In the genomic region with DNA sequence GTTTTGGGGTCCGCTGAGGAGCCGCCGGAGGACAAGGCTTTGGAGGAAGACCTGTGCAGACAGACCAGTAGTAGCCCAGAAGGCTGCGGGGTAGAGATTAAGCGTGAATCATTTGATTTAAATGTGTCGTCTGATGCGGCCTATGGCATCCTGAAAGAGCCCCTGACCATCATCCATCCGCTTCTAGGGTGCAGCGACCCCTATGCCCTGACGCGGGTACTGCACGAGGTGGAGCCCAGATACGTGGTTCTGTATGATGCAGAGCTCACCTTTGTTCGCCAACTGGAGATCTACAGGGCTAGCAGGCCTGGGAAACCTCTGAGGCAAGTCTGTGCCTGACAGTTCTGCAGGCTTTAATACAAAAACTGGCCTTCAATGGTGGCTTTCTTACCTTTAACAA, we compare ENCODE assay signal across 8 mouse cellular contexts. TPM values are rescaled to one million over a fixed set of nuclear protein-coding genes. Genes with fewer than 3 reads are reported as not detected.
A peak's percentile ranks its signal among the peaks of the same experiment; 100 is the strongest.
DNase-seq lines count a peak whose midpoint lies in the region; ATAC-seq and TF ChIP-seq lines count a peak whose summit lies in the region.

No protein-coding gene starts in this region.

- H3K27ac ChIP-seq in intestine, embryonic 14.5 days (ENCODE audit: low read depth): no peak overlapping the region
- no peak overlapping the region for H3K27ac ChIP-seq in intestine, embryonic 16.5 days (ENCODE audit: low read length)
- no peak overlapping the region for H3K27ac ChIP-seq in midbrain, postnatal 0 days (ENCODE audit: low read depth, low read length)

- no peaks in the 10 kb centered on the region for H3K27me3 ChIP-seq in intestine, embryonic 14.5 days (replicated peaks; ENCODE audit: control insufficient read depth, insufficient read depth, low read length)
- H3K27me3 ChIP-seq in intestine, embryonic 16.5 days (replicated peaks; ENCODE audit: control insufficient read depth, insufficient read depth, low read length): no peaks in the 10 kb centered on the region
- no peaks in the 10 kb centered on the region for H3K27me3 ChIP-seq in midbrain, postnatal 0 days (ENCODE audit: insufficient read depth, low read length)

- H3K9ac ChIP-seq in intestine, embryonic 14.5 days (ENCODE audit: low read length): no peak overlapping the region
- no peak overlapping the region for H3K9ac ChIP-seq in intestine, embryonic 16.5 days (ENCODE audit: low read depth, low read length)
- no peak overlapping the region for H3K9ac ChIP-seq in midbrain, postnatal 0 days (replicated peaks; ENCODE audit: low read length, poor library complexity, severe bottlenecking)

- WGBS in intestine, embryonic 14.5 days: 46% methylated on average over 14 of the region's 14 CpGs
- 47% methylated on average over 14 of the region's 14 CpGs for WGBS in intestine, embryonic 16.5 days
- WGBS in midbrain, postnatal 0 days: 47% methylated on average over 14 of the region's 14 CpGs

- no peaks in the 10 kb centered on the region for H3K9me3 ChIP-seq in intestine, embryonic 14.5 days (ENCODE audit: control insufficient read depth, low read length)
- no peaks in the 10 kb centered on the region for H3K9me3 ChIP-seq in intestine, embryonic 16.5 days (ENCODE audit: control insufficient read depth, low read length)
- no peaks in the 10 kb centered on the region for H3K9me3 ChIP-seq in midbrain, postnatal 0 days (ENCODE audit: low read length)

- peak; percentile 78 for DNase-seq in intestine, embryonic 14.5 days (ENCODE audit: low spot score)
- peak; percentile 23 for DNase-seq in 3T3-L1 (ENCODE audit: low read depth, low spot score)
- peak; percentile 25 to 34 for DNase-seq in CD8-positive naive resting alpha-beta T cell, adult 2 months (ENCODE audit: low read depth in 2 of 2, low spot score in 2 of 2)
- DNase-seq in embryo, embryonic 9.5 days (ENCODE audit: extremely low spot score): peak; percentile 51
- DNase-seq in midbrain, postnatal 0 days (ENCODE audit: low spot score): no peak
- no peak for DNase-seq in gastrocnemius, adult 18-20 months (ENCODE audit: low spot score)

- no peak for ATAC-seq in intestine, embryonic 14.5 days (replicated peaks; ENCODE audit: low FRiP score, low TSS enrichment, low read depth)
- no peak for ATAC-seq in intestine, embryonic 16.5 days
- ATAC-seq in midbrain, postnatal 0 days (ENCODE audit: low FRiP score): no peak
- no peak for ATAC-seq in megakaryocyte, adult 5-6 weeks (ENCODE audit: poor library complexity, severe bottlenecking)

- H3K4me1 ChIP-seq in intestine, embryonic 14.5 days (replicated peaks; ENCODE audit: control insufficient read depth, insufficient read depth, low read length): no peaks in the 10 kb centered on the region
- H3K4me1 ChIP-seq in intestine, embryonic 16.5 days (ENCODE audit: control insufficient read depth, insufficient read depth, low read length): no peaks in the 10 kb centered on the region
- no peaks in the 10 kb centered on the region for H3K4me1 ChIP-seq in midbrain, postnatal 0 days (ENCODE audit: insufficient read depth, low read length)

- H3K4me2 ChIP-seq in intestine, embryonic 14.5 days (ENCODE audit: low read length): no peak overlapping the region
- H3K4me2 ChIP-seq in intestine, embryonic 16.5 days (ENCODE audit: low read depth, low read length): no peak overlapping the region
- H3K4me2 ChIP-seq in midbrain, postnatal 0 days (ENCODE audit: low read depth, low read length, poor library complexity, severe bottlenecking): no peak overlapping the region

- peaks cover 60% of the 10 kb centered on the region for H3K36me3 ChIP-seq in intestine, embryonic 14.5 days (ENCODE audit: control insufficient read depth, insufficient read depth, low read length)
- H3K36me3 ChIP-seq in intestine, embryonic 16.5 days (ENCODE audit: control insufficient read depth, insufficient read depth, low read length): peaks cover 12% of the 10 kb centered on the region
- peaks cover 51% of the 10 kb centered on the region for H3K36me3 ChIP-seq in midbrain, postnatal 0 days (ENCODE audit: insufficient read depth, low read length)

- peak; percentile 69 for TF ChIP-seq CTCF in midbrain, postnatal 0 days (IDR thresholded peaks at IDR 0.05)

- H3K4me3 ChIP-seq in intestine, embryonic 14.5 days (ENCODE audit: low read depth, low read length): no peak overlapping the region
- no peak overlapping the region for H3K4me3 ChIP-seq in intestine, embryonic 16.5 days (ENCODE audit: low read length)
- no peak overlapping the region for H3K4me3 ChIP-seq in midbrain, postnatal 0 days (ENCODE audit: low read depth, low read length)

RNA-seq across cellular contexts. Expression of a gene that starts 20.9 kb away (rescaled TPM):
- 13.1 and 14.9 TPM in 2 replicates for polyA plus RNA-seq in intestine, embryonic 14.5 days (2014; fragmentation: Nextera tagmentation; extraction: Ambion mirVana)
- 9.1 and 10.5 TPM in 2 replicates for polyA plus RNA-seq in intestine, embryonic 16.5 days (2015; fragmentation: Nextera tagmentation; extraction: Ambion mirVana)
- 23.4 and 24.8 TPM in 2 replicates for total RNA-seq in midbrain, postnatal 0 days (2014; rRNA removed)
- 14.3 and 15.3 TPM in 2 replicates for polyA plus RNA-seq in midbrain, postnatal 0 days (2015; fragmentation: Nextera tagmentation; extraction: Ambion mirVana)
- total RNA-seq in gastrocnemius, adult 18-20 months (2021): 1 to 10 TPM; 5.0 to 5.1 TPM
- 8.6 and 13.0 TPM in 2 replicates for total RNA-seq in megakaryocyte, adult 5-6 weeks (2015)
- 7.7 and 7.9 TPM in 2 replicates for total RNA-seq in megakaryocyte, adult 5-6 weeks (2017)

Comparison
In these comparisons a context has a peak if more than half of its experiments do, and no peak if none do; other contexts are left out.
1. DNase-seq: peak in intestine, embryonic 14.5 days (single experiment), 3T3-L1 (single experiment), CD8-positive naive resting alpha-beta T cell, adult 2 months (2 of 2) and embryo, embryonic 9.5 days (single experiment); none in midbrain, postnatal 0 days (single experiment) and gastrocnemius, adult 18-20 months (single experiment).